In the genomic region with DNA sequence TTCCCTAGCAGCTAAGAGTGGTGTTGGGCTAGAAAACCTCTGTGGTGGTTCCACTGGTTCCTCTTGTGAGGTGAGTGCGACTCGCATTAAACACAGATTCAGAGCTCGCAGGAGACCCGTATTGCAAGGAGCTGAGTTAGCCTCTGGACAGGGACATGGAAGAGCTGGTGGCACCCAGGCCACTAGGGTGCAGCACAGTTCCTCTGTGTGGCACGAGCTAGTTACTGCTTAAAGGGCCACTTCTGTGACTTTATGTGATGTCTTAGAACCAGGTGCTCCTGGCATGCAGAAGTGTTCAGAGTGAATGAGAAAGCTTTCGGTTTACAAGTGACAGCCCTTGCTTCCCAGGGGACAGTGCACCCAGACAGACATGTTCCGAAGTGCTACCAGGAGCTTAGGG, we compare ENCODE assay signal across 8 mouse cellular contexts. TPM values are rescaled to one million over a fixed set of nuclear protein-coding genes. Genes with fewer than 3 reads are reported as not detected.
DNase-seq lines count a peak whose midpoint lies in the region; ATAC-seq lines count a peak whose summit lies in the region.

No protein-coding gene starts in this region.

- no peaks in the 10 kb centered on the region for H3K4me1 ChIP-seq in hindbrain, embryonic 11.5 days (replicated peaks; ENCODE audit: control insufficient read depth, insufficient read depth, low read length)
- H3K4me1 ChIP-seq in hindbrain, embryonic 14.5 days (replicated peaks; ENCODE audit: control insufficient read depth, insufficient read depth, low read length): no peaks in the 10 kb centered on the region

- H3K36me3 ChIP-seq in hindbrain, embryonic 11.5 days (ENCODE audit: control insufficient read depth, insufficient read depth, low read length): peaks cover 35% of the 10 kb centered on the region; the same call in 1 of the 2 replicates
- peaks cover 92% of the 10 kb centered on the region for H3K36me3 ChIP-seq in hindbrain, embryonic 14.5 days (replicated peaks; ENCODE audit: control insufficient read depth, insufficient read depth)

- no peak overlapping the region for H3K4me2 ChIP-seq in hindbrain, embryonic 11.5 days (replicated peaks; ENCODE audit: low read depth, low read length)
- no peak overlapping the region for H3K4me2 ChIP-seq in hindbrain, embryonic 14.5 days (replicated peaks)

- no peak for ATAC-seq in hindbrain, embryonic 11.5 days (ENCODE audit: low FRiP score)
- no peak for ATAC-seq in hindbrain, embryonic 14.5 days (ENCODE audit: low FRiP score)
- ATAC-seq in CD4-positive, CD25-positive, alpha-beta regulatory T cell, adult 4 months: peak; percentile 91
- peak; percentile 81 for ATAC-seq in megakaryocyte-erythroid progenitor cell, adult 5-6 weeks (replicated peaks; ENCODE audit: low FRiP score, low TSS enrichment, poor library complexity, severe bottlenecking)

- H3K4me3 ChIP-seq in hindbrain, embryonic 11.5 days (ENCODE audit: low read depth, low read length): no peak overlapping the region
- H3K4me3 ChIP-seq in hindbrain, embryonic 14.5 days (replicated peaks; ENCODE audit: low read length): no peak overlapping the region

- 78% methylated on average over 7 of the region's 7 CpGs for WGBS in hindbrain, embryonic 11.5 days
- 79% methylated on average over 7 of the region's 7 CpGs for WGBS in hindbrain, embryonic 14.5 days

- H3K27ac ChIP-seq in hindbrain, embryonic 11.5 days (ENCODE audit: low read depth, low read length): no peak overlapping the region
- H3K27ac ChIP-seq in hindbrain, embryonic 14.5 days: no peak overlapping the region

- DNase-seq in hindbrain, embryonic 11.5 days (ENCODE audit: low spot score): peak; percentile 38
- no peak for DNase-seq in hindbrain, embryonic 14.5 days (ENCODE audit: low spot score)
- DNase-seq in adrenal gland, postnatal 25 days: peak; percentile 26
- DNase-seq in kidney, postnatal 4 days: peak; percentile 70 to 76
- peak; percentile 57 to 79 for DNase-seq in thymus, postnatal 10 days (ENCODE audit: low spot score in 2 of 2)
- no peak for DNase-seq in gastrocnemius, postnatal 10 days

- H3K9me3 ChIP-seq in hindbrain, embryonic 11.5 days (ENCODE audit: control insufficient read depth, low read length): no peaks in the 10 kb centered on the region
- H3K9me3 ChIP-seq in hindbrain, embryonic 14.5 days (ENCODE audit: control insufficient read depth, low read length): no peaks in the 10 kb centered on the region

- no peak overlapping the region for H3K9ac ChIP-seq in hindbrain, embryonic 11.5 days (ENCODE audit: low read depth, low read length)
- no peak overlapping the region for H3K9ac ChIP-seq in hindbrain, embryonic 14.5 days

- H3K27me3 ChIP-seq in hindbrain, embryonic 11.5 days (ENCODE audit: control insufficient read depth, insufficient read depth, low read length): no peaks in the 10 kb centered on the region
- no peaks in the 10 kb centered on the region for H3K27me3 ChIP-seq in hindbrain, embryonic 14.5 days (ENCODE audit: control insufficient read depth, insufficient read depth, low read length)

RNA-seq across cellular contexts. Expression of a gene that starts 7.9 kb away (rescaled TPM):
- 44.7 and 44.9 TPM in 2 replicates for polyA plus RNA-seq in hindbrain, embryonic 11.5 days (2014; fragmentation: Nextera tagmentation; extraction: Ambion mirVana)
- 26.6 and 29.8 TPM in 2 replicates for polyA plus RNA-seq in hindbrain, embryonic 14.5 days (2014; fragmentation: Nextera tagmentation; extraction: Ambion mirVana)
- 10 to 100 TPM; 37.0 to 48.5 TPM for polyA plus RNA-seq in CD4-positive, CD25-positive, alpha-beta regulatory T cell, adult 4 months (2017; shearing (Covaris generic))
- 34.0 and 36.4 TPM in 2 replicates for total RNA-seq in adrenal gland, postnatal 25 days (2021)
- total RNA-seq in megakaryocyte-erythroid progenitor cell, adult 5-6 weeks (2014; fragmentation: Nextera tagmentation): 25.8 and 32.3 TPM in 2 replicates
- 35.5 and 41.8 TPM in 2 replicates for total RNA-seq in megakaryocyte-erythroid progenitor cell, adult 5-6 weeks (2017)
- total RNA-seq in gastrocnemius, postnatal 10 days (2021): 10 to 100 TPM; 15.8 to 22.2 TPM

RNA-seq across cellular contexts. Expression of a gene that starts 8.0 kb away (rescaled TPM):
- 142 and 144 TPM in 2 replicates for polyA plus RNA-seq in hindbrain, embryonic 11.5 days (2014; fragmentation: Nextera tagmentation; extraction: Ambion mirVana)
- 18.8 and 19.9 TPM in 2 replicates for polyA plus RNA-seq in hindbrain, embryonic 14.5 days (2014; fragmentation: Nextera tagmentation; extraction: Ambion mirVana)
- 1 to 10 TPM; 4.0 to 9.2 TPM for polyA plus RNA-seq in CD4-positive, CD25-positive, alpha-beta regulatory T cell, adult 4 months (2017; shearing (Covaris generic))
- total RNA-seq in adrenal gland, postnatal 25 days (2021): 6.7 and 9.6 TPM in 2 replicates
- total RNA-seq in megakaryocyte-erythroid progenitor cell, adult 5-6 weeks (2014; fragmentation: Nextera tagmentation): 42.7 and 47.4 TPM in 2 replicates
- total RNA-seq in megakaryocyte-erythroid progenitor cell, adult 5-6 weeks (2017): 43.9 and 73.8 TPM in 2 replicates
- total RNA-seq in gastrocnemius, postnatal 10 days (2021): 1 to 10 TPM; 6.0 to 7.0 TPM

RNA-seq across cellular contexts. Expression of a gene that starts 15.3 kb away (rescaled TPM):
- 0.12 and 0.40 TPM in 2 replicates for polyA plus RNA-seq in hindbrain, embryonic 11.5 days (2014; fragmentation: Nextera tagmentation; extraction: Ambion mirVana)
- 0.05 and 0.27 TPM in 2 replicates for polyA plus RNA-seq in hindbrain, embryonic 14.5 days (2014; fragmentation: Nextera tagmentation; extraction: Ambion mirVana)
- polyA plus RNA-seq in CD4-positive, CD25-positive, alpha-beta regulatory T cell, adult 4 months (2017; shearing (Covaris generic)): 10 to 100 TPM in 1 of 2 experiments, 1 to 10 TPM in 1; 6.8 to 10.5 TPM
- total RNA-seq in adrenal gland, postnatal 25 days (2021): not detected in 2 replicates
- total RNA-seq in megakaryocyte-erythroid progenitor cell, adult 5-6 weeks (2014; fragmentation: Nextera tagmentation): 0.89 TPM in 1 of 2 replicates, not detected in the other
- total RNA-seq in megakaryocyte-erythroid progenitor cell, adult 5-6 weeks (2017): not detected in 2 replicates
- total RNA-seq in gastrocnemius, postnatal 10 days (2021): under 1 TPM; 0.26 to 0.41 TPM

RNA-seq across cellular contexts. Expression of a gene that starts 33.0 kb away (rescaled TPM):
- 27.6 TPM in 2 replicates for polyA plus RNA-seq in hindbrain, embryonic 11.5 days (2014; fragmentation: Nextera tagmentation; extraction: Ambion mirVana)
- 17.9 and 18.5 TPM in 2 replicates for polyA plus RNA-seq in hindbrain, embryonic 14.5 days (2014; fragmentation: Nextera tagmentation; extraction: Ambion mirVana)
- polyA plus RNA-seq in CD4-positive, CD25-positive, alpha-beta regulatory T cell, adult 4 months (2017; shearing (Covaris generic)): 1 to 10 TPM; 7.8 to 9.8 TPM
- total RNA-seq in adrenal gland, postnatal 25 days (2021): 31.9 and 32.8 TPM in 2 replicates
- 13.8 and 14.4 TPM in 2 replicates for total RNA-seq in megakaryocyte-erythroid progenitor cell, adult 5-6 weeks (2014; fragmentation: Nextera tagmentation)
- 5.2 and 8.7 TPM in 2 replicates for total RNA-seq in megakaryocyte-erythroid progenitor cell, adult 5-6 weeks (2017)
- total RNA-seq in gastrocnemius, postnatal 10 days (2021): 1 to 10 TPM; 3.2 to 3.3 TPM

Comparison
In these comparisons a context has a peak if more than half of its experiments do, and no peak if none do; other contexts are left out.
1. DNase-seq: peak in hindbrain, embryonic 11.5 days (single experiment), adrenal gland, postnatal 25 days (single experiment), kidney, postnatal 4 days (2 of 2) and thymus, postnatal 10 days (2 of 2); none in hindbrain, embryonic 14.5 days (single experiment) and gastrocnemius, postnatal 10 days (single experiment).
2. ATAC-seq: peak in CD4-positive, CD25-positive, alpha-beta regulatory T cell, adult 4 months (single experiment) and megakaryocyte-erythroid progenitor cell, adult 5-6 weeks (single experiment); none in hindbrain, embryonic 11.5 days (single experiment) and hindbrain, embryonic 14.5 days (single experiment).